Mouse (Mus musculus): Measurements from ENCODE around the gene Gpatch11.
A peak's percentile ranks its signal among the peaks of the same experiment; 100 is the strongest.

Gene Gpatch11

GRCm38 (mm10) chr17:78894991-78895390 is 59.6 kb downstream of the Gpatch11 start:
- DNase-seq (ENCODE audit: low spot score in 2 of 2), result no peak

DNA sequence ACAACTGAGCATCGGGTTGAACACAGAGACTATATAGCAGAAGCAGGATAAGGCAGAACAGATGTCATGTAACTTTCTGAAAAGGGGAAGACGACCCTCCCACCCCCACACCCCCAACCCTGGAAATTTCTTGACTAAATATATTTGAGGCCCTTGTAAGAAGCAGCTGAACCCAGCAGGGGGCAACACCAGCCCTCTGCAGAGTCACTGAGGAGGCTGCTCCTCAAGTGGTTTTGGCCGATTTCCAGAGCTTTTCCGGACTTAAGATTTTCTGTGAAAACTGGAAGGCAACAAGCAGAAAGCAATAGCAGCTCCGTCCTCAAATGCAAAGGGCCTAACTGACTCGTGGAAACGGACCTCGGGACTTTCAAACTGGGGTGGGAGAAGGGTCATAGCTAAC is 60.0 kb downstream of the Gpatch11 start:
- DNase-seq (ENCODE audit: low spot score in 2 of 2), result peak in 1 of 2 experiments; percentile 39
